Mouse (Mus musculus) intestine, embryonic 14.5 days (tissue): ENCODE data around the gene Mfsd2b. TPM values are rescaled to one million over a fixed set of nuclear protein-coding genes. Genes with fewer than 3 reads are reported as not detected.
"Not testable (repeated sequence)": the region's sequence is repeated elsewhere in the genome, so short reads cannot be mapped to it uniquely, and the experiment has no call there.

ENCODE experiments used
- ATAC-seq: fragments of 200-750 bp; cut with Nextera tagmentation; replicated peaks from 2 replicates; pipeline ENCODE4 v1.8.0; 2017; ENCODE audit warnings: low read depth, moderate number of reproducible peaks, moderate TSS enrichment, moderate library complexity; ENCODE audit not compliant: low FRiP score, low TSS enrichment
- DNase-seq: peaks from one replicate; pipeline ENCODE4 v3.0.0-alpha.2; 2018; ENCODE audit warnings: low spot score
- H3K27ac ChIP-seq: fragments of 300-500 bp; sonication (generic); 2 replicates; pipeline ENCODE4 v1.5.1; 2014; ENCODE audit warnings: low read depth, mild to moderate bottlenecking, control low read depth
- H3K27me3 ChIP-seq: fragments of 300-500 bp; sonication (generic); replicated peaks from 2 replicates; pipeline ENCODE4 v1.6.1; 2014; ENCODE audit warnings: low read length, control low read depth; ENCODE audit not compliant: control insufficient read depth, insufficient read depth
- H3K36me3 ChIP-seq: fragments of 300-500 bp; sonication (generic); 2 replicates; pipeline ENCODE4 v1.6.1; 2014; ENCODE audit warnings: low read length, control low read depth; ENCODE audit not compliant: control insufficient read depth, insufficient read depth
- H3K4me1 ChIP-seq: fragments of 300-500 bp; sonication (generic); replicated peaks from 2 replicates; pipeline ENCODE4 v1.6.1; 2014; ENCODE audit warnings: low read length, control low read depth, mixed read lengths; ENCODE audit not compliant: control insufficient read depth, insufficient read depth
- H3K4me2 ChIP-seq: fragments of 300-500 bp; sonication (generic); 2 replicates; pipeline ENCODE4 v1.6.1; 2014; ENCODE audit warnings: low read length
- H3K4me3 ChIP-seq: fragments of 300-500 bp; sonication (generic); 2 replicates; pipeline ENCODE4 v1.5.1; 2014; ENCODE audit warnings: low read depth, low read length, control low read depth, mixed read lengths
- H3K9ac ChIP-seq: fragments of 300-500 bp; sonication (generic); 2 replicates; pipeline ENCODE4 v1.6.1; 2014; ENCODE audit warnings: mild to moderate bottlenecking, low read length
- H3K9me3 ChIP-seq: fragments of 300-500 bp; sonication (generic); 2 replicates; pipeline ENCODE4 v1.6.1; 2016; ENCODE audit warnings: low read length, control low read depth; ENCODE audit not compliant: control insufficient read depth
- WGBS: fragments of 180-500 bp; shearing (Covaris S2); extraction: QIAGEN DNeasy Blood & Tissue Kit; methylation state at CpG from one replicate; pipeline ENCODE4 v1.1.7; 2014; 5-methylcytosine and 5-hydroxymethylcytosine counted together
- polyA plus RNA-seq: library from polyadenylated mRNA; unstranded; fragments of >200 nt; fragmentation: Nextera tagmentation; extraction: Ambion mirVana; gene quantifications from 2 replicates; pipeline ENCODE4 v1.2.1, GENCODE M21; 2014

Gene Mfsd2b
- polyA plus RNA-seq: 0.81 and 1.1 TPM in 2 replicates

DNA sequence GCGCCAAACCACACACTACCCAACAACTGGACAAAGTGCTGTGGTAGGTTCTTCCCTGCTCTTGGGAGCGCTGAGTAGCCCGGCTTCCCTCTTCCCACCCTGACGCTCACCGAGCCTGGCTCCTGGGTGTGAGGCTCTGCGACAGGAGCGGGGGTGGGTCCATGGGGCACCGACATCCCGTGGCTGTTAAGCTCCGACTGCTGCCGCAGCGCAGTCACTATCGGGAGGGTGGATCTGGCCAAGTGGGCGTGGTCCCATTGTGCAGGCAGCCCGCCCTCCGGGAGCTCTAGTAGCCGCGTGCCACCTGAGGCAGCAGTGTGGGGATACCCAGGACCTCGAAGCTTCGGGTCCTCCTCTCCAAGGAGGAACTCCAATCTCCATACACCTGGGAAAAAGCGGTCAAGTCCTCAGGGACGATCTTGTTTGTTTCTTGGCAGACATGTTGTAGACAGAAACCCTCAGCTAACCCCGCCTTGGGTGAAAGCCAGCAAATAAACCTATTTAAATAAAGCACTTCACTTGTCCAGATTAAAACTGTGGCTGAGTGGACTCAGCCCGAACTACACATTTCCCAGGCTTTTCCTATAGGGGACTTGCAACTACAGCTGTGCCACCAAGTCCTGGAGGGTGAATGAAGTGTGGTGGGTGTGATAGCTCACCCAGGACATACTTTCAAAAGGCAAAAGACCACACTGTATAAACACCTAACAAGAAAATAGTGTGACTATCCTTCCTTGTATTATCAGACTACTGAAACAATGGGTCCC is at the start of gene Mfsd2b:
Mfsd2b (minus strand) TSS at position 199 of the 767 bp plus-strand sequence.
- no peak within 1 kb of the TSS for H3K27ac ChIP-seq
- WGBS: 4% methylated on average over 24 of the region's 24 CpGs
- DNase-seq (peak; percentile 79), ATAC-seq (peak; percentile 89)
- H3K4me2 ChIP-seq: peak within 1 kb of the TSS; percentile 51
- no peaks in the 10 kb centered on the region for H3K9me3 ChIP-seq
- 0 out of 2 replicates have a peak, but pooled peaks cover 6% of the 10 kb centered on the region for H3K4me1 ChIP-seq
- peak within 1 kb of the TSS; percentile 5 for H3K9ac ChIP-seq
- peak within 1 kb of the TSS; percentile 31 for H3K4me3 ChIP-seq
- H3K27me3 ChIP-seq: no peaks in the 10 kb centered on the region
- no peaks in the 10 kb centered on the region for H3K36me3 ChIP-seq

DNA sequence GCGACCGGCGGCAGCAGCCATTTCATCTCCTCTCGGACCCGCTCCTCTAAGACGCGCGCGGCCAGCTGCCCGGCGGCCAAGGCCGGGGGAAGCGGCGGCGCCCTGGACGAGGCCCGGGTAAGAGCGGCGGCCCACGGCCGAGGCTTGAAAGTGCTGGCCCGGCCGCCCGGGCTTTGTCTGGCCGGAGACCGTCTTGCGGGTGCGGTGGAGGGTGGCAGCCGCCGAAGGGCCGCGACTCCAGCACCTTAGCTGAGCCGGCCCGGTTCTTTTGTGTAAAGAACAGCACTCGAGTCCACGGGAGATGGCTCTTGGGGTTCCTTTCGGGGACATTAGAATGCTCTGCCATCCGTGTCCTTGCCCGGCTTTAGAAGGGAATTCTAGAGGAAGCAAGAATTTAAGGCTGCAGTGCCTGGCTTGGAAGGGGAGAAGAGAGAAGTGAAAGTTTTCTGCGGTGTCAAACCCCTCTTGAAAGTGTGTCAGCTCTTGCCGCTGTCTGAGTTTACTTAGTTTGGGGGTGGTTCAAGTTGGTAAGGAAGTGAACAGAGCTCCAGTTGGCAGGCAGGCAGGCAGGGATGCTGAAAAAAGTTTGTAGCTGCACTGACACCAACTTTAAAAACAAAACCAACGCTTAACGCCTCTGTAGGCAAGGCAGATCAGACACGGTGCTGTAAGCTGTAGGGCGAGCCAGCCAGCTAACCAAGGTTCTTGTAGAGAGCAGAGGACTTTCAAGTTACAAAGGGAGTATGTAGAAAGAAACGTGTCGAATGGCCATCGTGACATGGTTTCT is 43.8 kb upstream of the Mfsd2b start:
- Histone ChIP-seq H3K9me3 (no peaks in the 10 kb centered on the region), H3K4me3 (peak overlapping the region; percentile 95), H3K4me2 (peak overlapping the region; percentile 57), H3K4me1 (peaks cover 11% of the 10 kb centered on the region), H3K27ac (peak overlapping the region; percentile 98), H3K36me3 (no peaks in the 10 kb centered on the region), H3K9ac (peak overlapping the region; percentile 97), H3K27me3 (no peaks in the 10 kb centered on the region)
- WGBS: under 1% methylated on average over 48 of the region's 48 CpGs
- ATAC-seq (peak; percentile 65), DNase-seq (peak; percentile 86)

DNA sequence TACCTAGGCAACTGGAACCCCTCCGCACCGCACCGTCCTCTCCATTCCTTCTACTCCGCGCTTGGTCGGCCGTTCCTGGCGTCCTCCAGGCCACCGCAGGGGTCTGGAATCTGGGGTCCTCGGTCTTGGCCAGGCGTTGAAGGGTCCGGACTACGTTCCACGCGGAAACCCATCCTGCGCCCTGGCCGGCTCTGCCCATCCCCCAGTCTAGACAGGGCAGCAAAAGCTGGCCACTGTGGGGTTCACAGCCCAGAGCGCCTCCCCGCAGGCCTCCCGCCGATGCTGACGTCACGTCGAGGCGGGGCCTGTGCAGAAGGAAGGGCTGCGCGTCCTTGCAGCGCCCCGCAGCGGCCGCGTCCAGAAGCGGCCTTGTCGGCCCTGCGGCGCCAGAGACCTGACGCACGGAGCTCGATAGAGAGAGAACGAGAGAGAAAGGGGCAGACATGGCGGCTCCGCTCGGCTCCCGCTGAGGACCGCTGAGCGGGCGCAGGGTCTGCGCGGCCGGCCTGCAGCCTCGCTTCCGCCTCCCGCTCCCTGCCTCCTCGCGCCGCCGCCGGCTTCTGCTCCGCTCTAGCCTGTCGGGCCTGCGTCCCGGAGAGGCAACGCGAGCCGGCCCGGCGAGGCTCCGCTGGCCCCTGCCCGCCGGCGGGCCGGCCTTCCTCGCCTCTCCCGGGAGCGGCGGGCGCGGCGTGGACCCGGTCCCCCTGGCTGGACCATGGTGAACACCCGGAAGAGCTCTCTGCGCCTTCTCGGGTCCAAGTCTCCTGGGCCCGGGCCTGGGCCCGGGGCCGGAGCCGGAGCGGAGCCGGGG is 43.0 kb upstream of the Mfsd2b start, which contains the start of gene Atad2b:
Atad2b (plus strand) TSS at position 360 of the 811 bp plus-strand sequence.
- peak within 1 kb of the TSS; percentile 95 for H3K4me3 ChIP-seq
- peak; percentile 99 for ATAC-seq
- DNase-seq: peak; percentile 95
- H3K27ac ChIP-seq: peak within 1 kb of the TSS; percentile 98
- peak within 1 kb of the TSS; percentile 97 for H3K9ac ChIP-seq
- peak within 1 kb of the TSS; percentile 57 for H3K4me2 ChIP-seq
- H3K36me3 ChIP-seq: no peaks in the 10 kb centered on the region
- WGBS: under 1% methylated on average over 82 of the region's 89 CpGs
- peaks cover 11% of the 10 kb centered on the region for H3K4me1 ChIP-seq
- H3K9me3 ChIP-seq: no peaks in the 10 kb centered on the region
- no peaks in the 10 kb centered on the region for H3K27me3 ChIP-seq

DNA sequence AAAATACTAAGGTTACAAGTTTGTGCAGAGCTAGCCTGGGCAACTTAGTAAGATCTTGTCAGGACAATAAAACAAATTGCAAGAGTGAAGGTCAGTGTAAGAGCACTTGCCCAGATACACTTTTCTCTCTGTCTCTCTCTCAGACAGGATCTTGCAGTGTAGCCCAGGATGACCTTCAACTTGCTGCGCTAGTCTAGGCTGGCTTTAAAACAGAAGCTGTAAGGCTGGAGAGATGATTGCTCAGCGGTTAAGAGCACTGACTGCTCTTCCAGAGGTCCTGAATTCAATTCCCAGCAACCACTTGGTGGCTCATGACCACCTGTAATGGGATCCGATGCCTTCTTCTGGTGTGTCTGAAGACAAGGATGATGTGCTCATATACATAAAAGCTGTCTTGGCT is 40.8 kb upstream of the Mfsd2b start:
- 79% methylated on average over 3 of the region's 3 CpGs for WGBS
- Histone ChIP-seq H3K4me2 (no peak overlapping the region), H3K9ac (no peak overlapping the region), H3K36me3 (no peaks in the 10 kb centered on the region), H3K9me3 (no peaks in the 10 kb centered on the region), H3K4me1 (peaks cover 8% of the 10 kb centered on the region), H3K27me3 (no peaks in the 10 kb centered on the region), H3K27ac (no peak overlapping the region), H3K4me3 (no peak overlapping the region)
- ATAC-seq (no peak), DNase-seq (no peak)

DNA sequence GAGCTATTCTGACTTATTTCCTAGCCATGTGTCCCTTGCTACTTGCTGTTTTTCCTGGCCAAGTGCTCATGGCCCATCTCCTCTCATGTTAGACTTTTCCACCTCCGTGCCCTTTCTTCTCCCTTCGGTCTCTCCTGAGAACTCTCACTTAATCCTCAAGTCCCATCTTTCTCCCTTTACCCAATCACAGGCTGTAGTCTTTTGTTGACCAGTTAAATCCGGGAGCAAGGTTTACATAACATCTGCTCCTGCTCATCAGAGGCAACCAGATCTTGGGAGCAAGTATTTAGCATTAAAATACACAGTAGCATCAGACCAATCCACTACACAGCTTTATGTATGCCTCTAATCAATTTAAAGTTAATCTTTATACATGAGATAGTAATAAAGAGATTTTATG is 40.3 kb upstream of the Mfsd2b start:
- no peak overlapping the region for H3K9ac ChIP-seq
- H3K27ac ChIP-seq: no peak overlapping the region
- ATAC-seq (no peak), DNase-seq (no peak)
- H3K4me1 ChIP-seq: peaks cover 4% of the 10 kb centered on the region
- no peaks in the 10 kb centered on the region for H3K27me3 ChIP-seq
- H3K4me2 ChIP-seq: no peak overlapping the region
- WGBS: 50% methylated on average over 3 of the region's 3 CpGs
- no peak overlapping the region for H3K4me3 ChIP-seq
- no peaks in the 10 kb centered on the region for H3K36me3 ChIP-seq
- H3K9me3 ChIP-seq: no peaks in the 10 kb centered on the region

DNA sequence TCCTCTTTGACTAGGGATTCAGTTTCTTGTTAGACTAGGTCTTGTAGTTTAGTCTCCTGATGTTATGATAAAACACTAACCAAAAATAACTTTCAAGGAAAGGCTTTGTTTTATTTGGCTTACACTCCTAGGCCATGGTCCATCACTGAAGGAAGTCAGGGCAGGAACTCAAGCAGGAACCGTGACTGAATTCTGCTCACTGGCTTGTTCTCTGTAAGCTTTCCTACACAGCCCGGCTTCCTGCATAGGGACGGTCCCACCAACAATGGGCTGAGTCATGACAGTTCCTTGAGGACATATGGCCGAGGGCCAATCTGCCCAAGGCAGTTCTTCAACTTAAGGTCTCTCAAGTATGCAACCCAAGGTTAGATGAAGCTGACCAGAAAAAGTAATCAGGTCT is 37.6 kb upstream of the Mfsd2b start:
- H3K4me1 ChIP-seq: no peaks in the 10 kb centered on the region
- no peaks in the 10 kb centered on the region for H3K27me3 ChIP-seq
- H3K9me3 ChIP-seq: no peaks in the 10 kb centered on the region
- H3K36me3 ChIP-seq: no peaks in the 10 kb centered on the region
- H3K4me3 ChIP-seq: no peak overlapping the region
- DNase-seq (no peak), ATAC-seq (no peak)
- H3K27ac ChIP-seq: no peak overlapping the region
- no peak overlapping the region for H3K9ac ChIP-seq
- no peak overlapping the region for H3K4me2 ChIP-seq
- 83% methylated on average over 4 of the region's 4 CpGs for WGBS

DNA sequence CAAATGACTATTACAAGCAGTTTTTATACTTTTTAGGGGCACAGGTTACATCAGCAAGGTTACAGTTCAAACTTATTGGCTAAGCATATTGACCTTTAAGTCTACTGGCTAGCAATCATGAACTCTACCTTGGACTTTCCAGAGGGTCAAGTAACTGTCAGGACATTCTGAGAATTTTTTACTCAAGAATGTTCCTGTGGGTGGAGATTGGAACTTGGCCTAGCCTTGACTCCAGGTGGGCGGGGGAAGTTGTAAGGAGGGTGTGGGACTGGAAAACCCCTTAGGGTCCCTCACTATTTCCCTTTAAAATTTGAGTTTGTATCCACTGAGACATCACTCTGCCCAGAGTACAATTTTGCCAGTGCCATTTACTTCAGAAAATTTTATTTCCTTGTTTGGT is 36.3 kb upstream of the Mfsd2b start:
- H3K27ac ChIP-seq, DNase-seq, H3K9ac ChIP-seq, H3K4me1 ChIP-seq, H3K36me3 ChIP-seq, H3K27me3 ChIP-seq, H3K4me3 ChIP-seq, H3K4me2 ChIP-seq, H3K9me3 ChIP-seq, ATAC-seq: not testable (repeated sequence)
- WGBS: 86% methylated on average over 1 of the region's 1 CpGs

DNA sequence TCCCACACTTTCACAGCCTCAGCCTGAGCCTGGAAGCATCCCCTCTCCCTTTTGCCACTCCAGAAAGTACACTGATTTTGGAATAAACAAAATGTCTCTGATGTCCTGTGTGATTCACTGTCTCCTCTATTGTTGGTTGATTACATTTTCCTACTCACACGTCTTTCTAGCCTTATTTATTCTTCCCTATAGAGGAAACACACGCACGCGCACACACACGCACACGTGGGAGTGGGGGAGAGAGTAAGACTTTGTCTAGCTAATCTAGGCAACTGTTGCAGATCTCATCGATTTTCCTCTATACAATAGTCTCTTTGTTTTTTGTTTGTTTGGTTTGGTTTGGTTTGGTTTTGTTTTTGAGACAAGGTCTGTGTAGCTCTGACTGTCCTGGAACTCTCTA is 34.2 kb upstream of the Mfsd2b start:
- no peak overlapping the region; the same call in 1 of the 2 replicates for H3K4me3 ChIP-seq
- no peaks in the 10 kb centered on the region for H3K36me3 ChIP-seq
- H3K27ac ChIP-seq: no peak overlapping the region
- no peaks in the 10 kb centered on the region for H3K4me1 ChIP-seq
- no peak overlapping the region for H3K9ac ChIP-seq
- no peaks in the 10 kb centered on the region for H3K27me3 ChIP-seq
- ATAC-seq (no peak), DNase-seq (no peak)
- 83% methylated on average over 7 of the region's 7 CpGs for WGBS
- no peaks in the 10 kb centered on the region for H3K9me3 ChIP-seq
- H3K4me2 ChIP-seq: no peak overlapping the region
